Mouse (Mus musculus) small intestine, adult 2 months (tissue): ENCODE measurements at regions not wholly inside any gene's neighbourhood (a gene's known extent, or its start where the extent isn't known, plus 50 kb on each side); places are given as distances from the start of the nearest gene placed in this dataset.

ENCODE experiments used
- CTCF ChIP-seq: fragments of 200-500 bp; IDR thresholded peaks from 2 replicates; pipeline ENCODE4 v1.5.1; 2012; ENCODE audit warnings: low read depth, mild to moderate bottlenecking, control low read depth, inconsistent platforms, low read length, moderate library complexity, mixed read lengths; ENCODE audit not compliant: insufficient replicate concordance, insufficient read length; ENCODE audit errors: extremely low read depth
- POLR2A ChIP-seq: fragments of 200-500 bp; IDR thresholded peaks from 2 replicates; pipeline ENCODE4 v1.6.1; 2012; ENCODE audit warnings: low read depth, mild to moderate bottlenecking, control low read depth, inconsistent platforms, low read length, moderate library complexity

- TF ChIP-seq CTCF (no peak), POLR2A (no peak)
These were observed 422.7 kb upstream of the Tnp1 start for GRCm38 (mm10) chr1:73438385-73438784.
